Mouse (Mus musculus) olfactory bulb, adult 2 months (tissue): ENCODE measurements at regions not wholly inside any gene's neighbourhood (a gene's known extent, or its start where the extent isn't known, plus 50 kb on each side); places are given as distances from the start of the nearest gene placed in this dataset.

Source experiments
- CTCF ChIP-seq: fragments of 200-500 bp; IDR thresholded peaks from 2 replicates; pipeline ENCODE4 v1.5.1; 2012; ENCODE audit warnings: low read depth, mild to moderate bottlenecking, low read length, moderate library complexity; ENCODE audit not compliant: insufficient read depth
- POLR2A ChIP-seq: fragments of 200-500 bp; IDR thresholded peaks from 2 replicates; pipeline ENCODE4 v1.6.1; 2012; ENCODE audit warnings: mild to moderate bottlenecking, low read depth, low read length, moderate library complexity; ENCODE audit not compliant: insufficient read depth

DNA sequence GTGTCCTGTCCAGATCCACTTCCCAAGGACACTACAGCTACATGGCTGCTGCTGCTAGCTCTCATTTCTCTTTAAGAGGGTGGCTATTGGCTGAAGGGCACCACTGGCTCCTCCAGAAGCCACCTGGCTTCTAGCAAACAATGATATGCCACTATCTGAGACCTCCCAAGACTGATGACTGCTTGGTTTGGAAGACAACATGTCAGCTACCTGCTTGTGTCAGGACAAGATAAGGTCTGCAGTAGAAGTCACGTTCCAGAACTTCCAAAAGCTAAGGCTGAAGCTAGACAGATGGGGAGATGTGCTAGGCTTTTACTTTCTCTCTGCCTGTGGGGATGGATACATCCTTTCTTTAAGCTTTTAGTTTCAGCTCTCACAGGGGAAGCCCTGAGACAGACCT lies 528.4 kb upstream of the Fam92a start:
- TF ChIP-seq CTCF (no peak), POLR2A (no peak)
